Mouse (Mus musculus) forebrain, embryonic 13.5 days (tissue): Measurements from ENCODE around the gene Them4. TPM values are rescaled to one million over a fixed set of nuclear protein-coding genes. Genes with fewer than 3 reads are reported as not detected.
"Not testable (repeated sequence)": the region's sequence is repeated elsewhere in the genome, so short reads cannot be mapped to it uniquely, and the experiment has no call there.

ENCODE experiments used
- ATAC-seq: fragments of 200-750 bp; cut with Nextera tagmentation; 2 replicates; pipeline ENCODE4 v1.8.0; 2017
- H3K27ac ChIP-seq: fragments of 300-500 bp; sonication (generic); 2 replicates; pipeline ENCODE4 v1.5.1; 2015; ENCODE audit warnings: inconsistent platforms, mild to moderate bottlenecking, moderate library complexity
- H3K27me3 ChIP-seq: fragments of 300-500 bp; sonication (generic); 2 replicates; pipeline ENCODE4 v1.6.1; 2015; ENCODE audit warnings: mild to moderate bottlenecking, inconsistent platforms
- H3K36me3 ChIP-seq: fragments of 300-500 bp; sonication (generic); 2 replicates; pipeline ENCODE4 v1.6.1; 2015; ENCODE audit warnings: mild to moderate bottlenecking, inconsistent platforms; ENCODE audit not compliant: poor library complexity, severe bottlenecking
- H3K4me1 ChIP-seq: fragments of 300-500 bp; sonication (generic); 2 replicates; pipeline ENCODE4 v1.6.1; 2015; ENCODE audit warnings: inconsistent platforms
- H3K4me2 ChIP-seq: fragments of 300-500 bp; sonication (generic); 2 replicates; pipeline ENCODE4 v1.6.1; 2015; ENCODE audit warnings: inconsistent platforms, mild to moderate bottlenecking, moderate library complexity
- H3K4me3 ChIP-seq: fragments of 300-500 bp; sonication (generic); 2 replicates; pipeline ENCODE4 v1.5.1; 2015; ENCODE audit warnings: mild to moderate bottlenecking, inconsistent platforms
- H3K9ac ChIP-seq: fragments of 300-500 bp; sonication (generic); 2 replicates; pipeline ENCODE4 v1.6.1; 2015; ENCODE audit warnings: mild to moderate bottlenecking, inconsistent platforms
- H3K9me3 ChIP-seq: fragments of 300-500 bp; sonication (generic); replicated peaks from 2 replicates; pipeline ENCODE4 v1.6.1; 2016; ENCODE audit warnings: inconsistent platforms
- WGBS: fragments of 180-500 bp; shearing (Covaris S2); methylation state at CpG from one replicate; pipeline ENCODE4 v1.1.7; 2015; 5-methylcytosine and 5-hydroxymethylcytosine counted together
- polyA plus RNA-seq: library from polyadenylated mRNA; unstranded; fragments of >200 nt; fragmentation: Nextera tagmentation; extraction: Ambion mirVana; gene quantifications from 2 replicates; pipeline ENCODE4 v1.2.1, GENCODE M21; 2015

Them4 gene
- polyA plus RNA-seq = 19.8 and 22.5 TPM in 2 replicates

DNA sequence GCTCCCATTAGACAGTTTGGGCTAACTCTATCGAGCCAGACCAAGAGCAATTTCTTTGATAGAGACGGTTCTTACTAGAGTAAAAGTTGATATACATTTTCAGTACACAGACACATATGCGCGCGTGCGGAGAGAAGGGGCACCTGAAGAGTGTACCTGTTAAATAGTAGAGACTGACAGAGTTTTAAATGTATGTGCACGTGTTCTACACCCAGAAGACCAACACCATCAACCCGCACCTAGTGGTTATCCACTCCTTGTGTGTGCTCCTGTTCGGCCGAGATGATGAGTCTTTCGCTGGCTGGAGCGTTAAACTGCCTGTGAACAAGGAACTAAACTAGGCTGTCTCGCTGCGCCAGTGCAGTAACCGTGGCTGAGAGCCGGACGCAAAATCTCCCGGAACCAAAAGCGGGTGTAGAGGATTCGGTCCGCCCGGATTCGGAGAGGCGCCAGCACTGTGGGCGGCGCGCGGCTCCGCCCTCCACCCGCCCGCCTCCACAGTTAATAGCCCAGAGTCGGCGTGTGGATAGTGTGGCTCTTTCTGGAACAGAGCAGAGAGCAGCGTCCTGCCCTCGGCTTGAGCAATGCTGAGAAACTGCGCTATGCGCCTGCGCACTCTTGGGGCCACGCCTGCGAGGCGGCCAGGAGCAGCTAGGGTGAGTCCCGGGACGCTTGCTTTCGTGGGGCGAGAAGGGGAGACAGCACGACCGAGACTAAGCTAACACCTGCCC is at the start of gene Them4:
Gene Them4 (plus strand): TSS at position 457 of the 731 bp plus-strand sequence.
- peaks cover 11% of the 10 kb centered on the region; the same call in 1 of the 2 replicates for H3K4me1 ChIP-seq
- H3K36me3 ChIP-seq = no peaks in the 10 kb centered on the region
- no peaks in the 10 kb centered on the region for H3K9me3 ChIP-seq
- no peaks in the 10 kb centered on the region for H3K27me3 ChIP-seq
- peak within 1 kb of the TSS; percentile 62 for H3K4me3 ChIP-seq
- H3K9ac ChIP-seq = peak within 1 kb of the TSS; percentile 77
- H3K27ac ChIP-seq = peak within 1 kb of the TSS; percentile 77
- H3K4me2 ChIP-seq = peak within 1 kb of the TSS; percentile 72
- WGBS = 1% methylated on average over 47 of the region's 47 CpGs
- ATAC-seq = peak; percentile 99

DNA sequence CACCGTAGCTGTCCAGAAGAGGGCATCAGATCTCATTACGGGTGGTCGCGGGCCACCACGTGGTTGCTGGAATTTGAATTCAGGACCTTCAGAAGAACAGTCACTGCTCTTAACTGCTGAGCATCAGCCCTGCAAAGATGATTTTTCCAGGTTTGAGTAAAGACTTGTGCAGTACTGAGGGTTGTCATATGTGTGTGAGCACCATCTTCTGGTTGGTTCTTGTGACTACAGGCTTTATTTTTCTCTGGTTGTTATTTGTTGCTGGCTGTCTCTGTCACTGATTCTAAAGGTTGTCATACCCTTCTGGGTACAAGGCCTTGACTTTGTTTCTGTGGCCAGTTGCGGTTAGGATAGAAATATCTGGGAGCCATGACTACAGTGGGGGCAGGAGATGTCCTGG is 49.3 kb upstream of the Them4 start:
- Histone ChIP-seq H3K36me3 (no peaks in the 10 kb centered on the region), H3K4me3 (no peak overlapping the region), H3K4me2 (no peak overlapping the region), H3K4me1 (no peaks in the 10 kb centered on the region), H3K9ac (no peak overlapping the region), H3K27ac (no peak overlapping the region), H3K27me3 (no peaks in the 10 kb centered on the region), H3K9me3 (no peaks in the 10 kb centered on the region)
- 47% methylated on average over 6 of the region's 6 CpGs for WGBS
- peak; percentile 77 for ATAC-seq

DNA sequence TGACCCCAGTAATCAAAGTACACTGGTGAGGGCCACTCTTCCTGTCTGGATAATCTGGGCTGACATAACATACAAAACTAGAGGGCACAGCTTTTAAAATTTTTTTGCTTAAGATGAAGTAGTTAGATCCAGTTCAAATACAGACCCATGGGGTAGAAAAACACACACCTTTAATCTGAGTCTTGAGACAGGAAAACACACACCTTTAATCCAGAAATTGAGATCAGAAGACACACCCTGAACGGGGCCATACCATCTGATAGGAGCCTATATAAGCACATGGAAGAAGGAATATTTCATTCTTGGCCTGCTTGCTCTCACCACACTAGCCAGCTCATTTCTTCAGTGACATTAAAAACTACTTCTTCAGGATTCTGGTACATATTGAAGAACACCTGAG is 46.2 kb upstream of the Them4 start, which contains the start of gene Gm4778:
Gene Gm4778 (plus strand): TSS at position 301 of the 400 bp plus-strand sequence.
- not testable (repeated sequence) for H3K4me1 ChIP-seq, H3K4me2 ChIP-seq, H3K9ac ChIP-seq, ATAC-seq, H3K36me3 ChIP-seq, H3K27me3 ChIP-seq, H3K27ac ChIP-seq, H3K9me3 ChIP-seq, H3K4me3 ChIP-seq
- WGBS = 91% methylated on average over 1 of the region's 1 CpGs

DNA sequence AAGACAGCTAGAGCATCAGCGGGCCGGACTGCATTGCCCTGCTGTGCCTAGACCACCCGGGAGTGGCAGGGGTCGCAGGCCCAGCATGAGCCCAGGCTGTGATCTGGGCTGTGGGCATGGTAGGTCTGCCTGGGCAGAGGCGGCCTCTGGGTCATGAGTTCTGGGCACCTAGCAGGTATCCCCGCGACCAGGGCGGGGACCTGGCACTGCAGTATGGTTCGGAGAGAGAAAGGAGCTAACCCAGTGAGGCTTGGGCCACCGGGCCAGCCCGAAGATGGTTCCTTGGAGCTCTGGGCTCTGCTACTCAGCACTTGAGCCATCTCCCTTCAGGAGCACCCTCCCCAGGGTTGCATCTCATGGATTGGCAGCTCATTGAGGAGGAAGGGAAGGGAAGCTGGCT is 33.9 kb upstream of the Them4 start:
- H3K9ac ChIP-seq = no peak overlapping the region
- no peak overlapping the region for H3K27ac ChIP-seq
- WGBS = 89% methylated on average over 11 of the region's 11 CpGs
- no peaks in the 10 kb centered on the region for H3K4me1 ChIP-seq
- H3K36me3 ChIP-seq = no peaks in the 10 kb centered on the region
- no peaks in the 10 kb centered on the region for H3K27me3 ChIP-seq
- H3K4me2 ChIP-seq = no peak overlapping the region
- no peak overlapping the region for H3K4me3 ChIP-seq
- H3K9me3 ChIP-seq = no peaks in the 10 kb centered on the region
- ATAC-seq = no peak

DNA sequence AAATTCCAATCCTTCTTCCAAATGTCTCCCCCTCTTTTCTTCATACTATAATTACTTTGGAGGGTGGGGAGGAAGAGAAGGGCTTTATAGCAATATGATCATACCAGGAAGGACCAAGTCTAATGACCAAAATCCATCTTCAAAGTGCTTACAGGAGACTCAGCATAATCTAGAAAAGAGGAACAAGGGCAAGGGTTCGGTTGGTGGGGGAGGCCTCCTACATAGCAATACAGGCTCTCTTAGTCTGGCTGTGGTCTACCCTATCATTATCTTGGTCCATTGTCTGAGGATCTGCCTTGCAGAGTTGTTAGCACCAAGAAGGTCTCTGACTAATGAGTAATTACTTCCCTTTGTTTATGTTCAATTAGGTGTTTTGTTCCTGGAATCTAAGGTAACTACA is 4.4 kb upstream of the Them4 start:
- peaks cover 6% of the 10 kb centered on the region; the same call in 1 of the 2 replicates for H3K4me1 ChIP-seq
- WGBS = 77% methylated on average over 1 of the region's 1 CpGs

DNA sequence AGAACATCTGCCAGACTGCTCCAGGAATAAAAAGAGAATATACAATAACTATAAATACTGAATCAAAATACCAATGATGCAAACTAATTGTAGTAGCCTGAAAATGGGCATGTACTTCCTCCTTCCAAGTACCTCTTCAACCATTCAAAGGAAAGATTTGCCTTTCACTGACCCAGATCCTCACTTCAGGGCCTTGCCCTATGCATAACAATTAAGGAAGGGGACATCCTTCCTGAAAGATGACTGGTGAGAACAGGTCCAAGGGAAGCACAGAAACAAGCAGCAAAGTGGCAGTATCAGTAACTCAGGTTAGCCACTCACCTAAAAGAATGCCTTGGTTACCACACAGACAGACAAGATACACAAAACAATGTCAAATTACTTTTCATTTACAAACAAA is 2.9 kb upstream of the Them4 start:
- H3K4me1 ChIP-seq = peaks cover 11% of the 10 kb centered on the region; the same call in 1 of the 2 replicates
- no peaks in the 10 kb centered on the region for H3K27me3 ChIP-seq
- no peak overlapping the region for H3K4me2 ChIP-seq
- no peaks in the 10 kb centered on the region for H3K9me3 ChIP-seq
- H3K4me3 ChIP-seq = no peak overlapping the region
- no peaks in the 10 kb centered on the region for H3K36me3 ChIP-seq
- no peak overlapping the region for H3K9ac ChIP-seq
- no peak for ATAC-seq
- H3K27ac ChIP-seq = no peak overlapping the region

More for the DNA sequence above, 4.4 kb upstream of the Them4 start:
- H3K4me3 ChIP-seq = no peak overlapping the region
- H3K9me3 ChIP-seq = no peaks in the 10 kb centered on the region
- ATAC-seq = no peak
- H3K36me3 ChIP-seq = no peaks in the 10 kb centered on the region
- no peak overlapping the region for H3K4me2 ChIP-seq
- H3K27ac ChIP-seq = no peak overlapping the region
- no peak overlapping the region for H3K9ac ChIP-seq
- H3K27me3 ChIP-seq = no peaks in the 10 kb centered on the region

DNA sequence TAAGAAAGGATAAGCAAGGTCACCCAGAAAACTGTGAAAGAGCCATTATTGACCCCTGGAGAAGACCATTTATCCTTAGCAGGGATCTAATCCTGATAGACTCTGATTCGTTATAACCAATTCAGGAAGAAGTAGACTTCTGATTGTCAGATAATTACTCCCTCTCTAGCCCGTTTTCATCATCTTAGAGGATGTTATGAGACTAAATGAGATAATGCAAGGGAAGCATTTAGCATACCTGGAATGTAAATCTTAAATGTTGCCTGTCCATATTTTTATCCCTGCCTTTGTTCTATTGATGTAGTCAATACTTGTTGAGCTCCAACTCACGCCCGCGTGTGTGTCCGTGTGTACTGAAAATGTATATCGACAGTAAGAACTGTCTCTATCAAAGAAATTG is 602 bp downstream of the Them4 start:
- Histone ChIP-seq H3K27me3 (no peaks in the 10 kb centered on the region), H3K4me1 (peaks cover 11% of the 10 kb centered on the region; the same call in 1 of the 2 replicates), H3K4me3 (peak overlapping the region; percentile 62), H3K4me2 (peak overlapping the region; percentile 72), H3K36me3 (no peaks in the 10 kb centered on the region), H3K9me3 (no peaks in the 10 kb centered on the region), H3K9ac (peak overlapping the region; percentile 77), H3K27ac (peak overlapping the region; percentile 77)
- WGBS = 51% methylated on average over 7 of the region's 7 CpGs
- no peak for ATAC-seq

DNA sequence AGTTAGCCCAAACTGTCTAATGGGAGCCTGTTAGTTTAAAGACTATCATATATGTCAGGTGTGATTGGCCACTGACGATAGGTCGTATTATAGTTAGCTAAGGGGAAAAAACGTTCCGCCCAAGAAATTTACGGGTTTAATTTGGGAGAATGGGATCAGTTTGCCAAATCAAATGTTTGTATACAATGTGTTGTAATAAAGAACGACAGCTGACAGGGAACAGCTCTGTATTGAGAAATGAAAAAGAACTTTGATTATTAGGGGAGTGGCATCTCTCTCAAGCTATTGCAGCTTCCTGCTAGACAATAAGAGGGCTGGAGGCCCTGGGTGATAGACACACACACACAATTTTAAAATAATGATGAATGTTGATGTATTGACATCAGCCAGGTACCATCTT is 1.0 kb downstream of the Them4 start:
- Histone ChIP-seq H3K4me1 (peaks cover 11% of the 10 kb centered on the region; the same call in 1 of the 2 replicates), H3K9me3 (no peaks in the 10 kb centered on the region), H3K4me2 (peak overlapping the region; percentile 72), H3K36me3 (no peaks in the 10 kb centered on the region), H3K4me3 (peak overlapping the region; percentile 62), H3K9ac (peak overlapping the region; percentile 77; the same call in 1 of the 2 replicates), H3K27me3 (no peaks in the 10 kb centered on the region), H3K27ac (no peak overlapping the region)
- ATAC-seq = no peak
- WGBS = 74% methylated on average over 6 of the region's 6 CpGs

DNA sequence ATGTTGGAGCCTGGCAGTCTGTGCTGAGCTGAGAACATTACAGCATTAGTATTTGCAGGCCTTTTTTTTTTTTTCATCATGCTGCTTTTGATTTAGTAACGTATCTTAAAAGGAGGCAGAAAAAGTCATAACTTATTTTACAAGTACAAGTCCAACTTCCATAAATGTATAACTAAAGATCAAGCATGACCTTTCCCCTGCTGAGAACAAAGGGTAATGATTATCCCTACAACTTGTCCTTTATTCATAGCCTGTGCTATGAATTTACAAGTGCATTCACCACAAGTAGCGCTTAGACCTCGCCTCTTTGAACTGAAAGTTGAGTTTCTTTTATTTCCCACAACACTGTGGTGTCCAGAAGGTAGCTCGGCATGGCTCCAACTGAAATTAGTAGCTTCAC is 1.5 kb downstream of the Them4 start:
- WGBS = 77% methylated on average over 4 of the region's 4 CpGs
- no peak for ATAC-seq
- H3K4me1 ChIP-seq = peaks cover 11% of the 10 kb centered on the region; the same call in 1 of the 2 replicates
- no peak overlapping the region for H3K9ac ChIP-seq
- H3K27ac ChIP-seq = no peak overlapping the region
- no peak overlapping the region for H3K4me3 ChIP-seq
- H3K36me3 ChIP-seq = no peaks in the 10 kb centered on the region
- peak overlapping the region; percentile 72; the same call in 1 of the 2 replicates for H3K4me2 ChIP-seq
- H3K27me3 ChIP-seq = no peaks in the 10 kb centered on the region
- H3K9me3 ChIP-seq = no peaks in the 10 kb centered on the region

DNA sequence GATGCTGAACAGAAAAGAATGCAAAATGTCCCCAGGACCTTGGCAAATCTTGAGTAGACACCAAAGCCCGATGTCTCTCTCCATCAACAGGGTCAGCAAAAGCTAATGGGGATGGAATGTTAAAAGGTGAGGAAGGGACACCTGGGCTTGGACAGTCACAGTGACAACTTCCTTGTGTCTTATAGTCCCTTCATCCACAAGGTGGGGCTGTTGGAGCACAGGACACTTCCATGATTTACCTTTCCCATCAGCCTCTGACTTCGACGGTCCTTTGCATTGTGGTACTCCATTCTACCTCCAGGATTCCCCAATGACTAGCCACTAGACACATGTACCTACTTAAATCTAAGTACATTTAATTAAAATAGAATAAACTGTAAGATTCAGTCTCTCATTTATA is 18.8 kb downstream of the Them4 start:
- H3K9me3 ChIP-seq = no peaks in the 10 kb centered on the region
- no peaks in the 10 kb centered on the region for H3K27me3 ChIP-seq
- no peak overlapping the region for H3K9ac ChIP-seq
- 0 out of 2 replicates have a peak, but pooled peaks cover 8% of the 10 kb centered on the region for H3K36me3 ChIP-seq
- no peak for ATAC-seq
- no peaks in the 10 kb centered on the region for H3K4me1 ChIP-seq
- 67% methylated on average over 3 of the region's 3 CpGs for WGBS
- H3K27ac ChIP-seq = no peak overlapping the region
- H3K4me2 ChIP-seq = no peak overlapping the region
- H3K4me3 ChIP-seq = no peak overlapping the region

DNA sequence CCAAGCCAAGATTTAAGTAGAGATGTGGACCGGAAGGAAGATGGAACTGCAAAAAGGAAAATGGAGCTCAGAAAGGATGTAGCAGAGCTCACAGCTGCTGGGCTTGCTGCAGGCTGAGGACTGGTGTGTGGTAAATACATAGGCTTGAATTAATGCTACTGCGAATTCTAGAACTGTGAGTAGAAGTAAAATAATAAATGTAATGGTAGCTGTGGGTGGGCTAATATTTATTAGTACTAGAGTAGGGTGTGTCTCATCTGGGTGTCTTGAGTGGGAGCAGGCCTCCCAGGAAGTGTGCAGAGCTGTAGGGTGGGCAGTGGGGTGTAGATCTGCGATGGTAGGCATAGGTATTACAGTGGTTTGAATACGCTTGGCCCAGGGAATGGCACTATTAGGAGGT is 24.6 kb downstream of the Them4 start:
- 91% methylated on average over 4 of the region's 4 CpGs for WGBS
- no peak overlapping the region for H3K4me2 ChIP-seq
- no peak overlapping the region for H3K27ac ChIP-seq
- no peak overlapping the region for H3K9ac ChIP-seq
- no peak overlapping the region for H3K4me3 ChIP-seq
- no peaks in the 10 kb centered on the region for H3K4me1 ChIP-seq
- 0 out of 2 replicates have a peak, but pooled peaks cover under 1% of the 10 kb centered on the region for H3K36me3 ChIP-seq
- no peaks in the 10 kb centered on the region for H3K27me3 ChIP-seq
- ATAC-seq = no peak
- no peaks in the 10 kb centered on the region for H3K9me3 ChIP-seq

DNA sequence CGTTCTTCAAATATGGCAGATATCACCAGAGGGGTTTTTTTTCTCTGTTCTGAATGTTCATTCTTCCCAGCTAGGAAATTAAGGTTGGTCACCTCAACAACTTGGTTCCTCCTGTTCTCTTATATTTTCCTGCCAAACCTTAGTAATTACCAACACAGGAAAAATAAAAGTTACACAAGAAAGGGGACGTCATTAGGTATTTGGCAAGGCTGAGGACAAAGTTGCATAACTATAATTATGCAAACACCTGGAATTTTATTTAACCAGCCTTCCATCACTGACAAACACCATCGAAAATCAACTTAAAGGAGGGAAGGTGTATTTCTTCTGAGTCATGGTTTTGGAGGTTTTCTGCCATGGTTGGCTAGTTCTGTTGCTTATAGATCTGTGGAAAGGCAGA is 28.6 kb downstream of the Them4 start:
- Histone ChIP-seq H3K4me2 (no peak overlapping the region), H3K4me1 (0 out of 2 replicates have a peak, but pooled peaks cover 8% of the 10 kb centered on the region), H3K4me3 (no peak overlapping the region), H3K36me3 (no peaks in the 10 kb centered on the region), H3K9me3 (no peaks in the 10 kb centered on the region), H3K27me3 (no peaks in the 10 kb centered on the region), H3K27ac (no peak overlapping the region), H3K9ac (no peak overlapping the region)
- ATAC-seq = no peak
- WGBS = 83% methylated on average over 3 of the region's 3 CpGs
